Mouse (Mus musculus) stomach, embryonic 16.5 days (tissue): ENCODE results near the gene Tead3. TPM values are rescaled to one million over a fixed set of nuclear protein-coding genes. Genes with fewer than 3 reads are reported as not detected.
"Not testable (repeated sequence)": the region's sequence is repeated elsewhere in the genome, so short reads cannot be mapped to it uniquely, and the experiment has no call there.

Source experiments
- ATAC-seq: fragments of 200-750 bp; cut with Nextera tagmentation; 2 replicates; pipeline ENCODE4 v1.8.0; 2017; ENCODE audit warnings: moderate number of reproducible peaks, moderate TSS enrichment; ENCODE audit not compliant: insufficient read depth, low FRiP score
- H3K27ac ChIP-seq: fragments of 300-500 bp; sonication (generic); 2 replicates; pipeline ENCODE4 v1.5.1; 2014; ENCODE audit warnings: low read length
- H3K27me3 ChIP-seq: fragments of 300-500 bp; sonication (generic); 2 replicates; pipeline ENCODE4 v1.6.1; 2014; ENCODE audit warnings: low read length, control low read depth, mixed read lengths; ENCODE audit not compliant: control insufficient read depth, insufficient read depth
- H3K36me3 ChIP-seq: fragments of 300-500 bp; sonication (generic); 2 replicates; pipeline ENCODE4 v1.6.1; 2014; ENCODE audit warnings: low read length; ENCODE audit not compliant: control insufficient read depth, insufficient read depth
- H3K4me1 ChIP-seq: fragments of 300-500 bp; sonication (generic); 2 replicates; pipeline ENCODE4 v1.6.1; 2014; ENCODE audit warnings: low read length, control low read depth, mixed read lengths; ENCODE audit not compliant: control insufficient read depth, insufficient read depth
- H3K4me2 ChIP-seq: fragments of 300-500 bp; sonication (generic); 2 replicates; pipeline ENCODE4 v1.6.1; 2014; ENCODE audit warnings: low read depth, low read length, mixed read lengths
- H3K4me3 ChIP-seq: fragments of 300-500 bp; sonication (generic); replicated peaks from 2 replicates; pipeline ENCODE4 v1.5.1; 2014; ENCODE audit warnings: mild to moderate bottlenecking, low read length
- H3K9ac ChIP-seq: fragments of 300-500 bp; sonication (generic); 2 replicates; pipeline ENCODE4 v1.6.1; 2014; ENCODE audit warnings: low read length
- H3K9me3 ChIP-seq: fragments of 300-500 bp; sonication (generic); replicated peaks from 2 replicates; pipeline ENCODE4 v1.6.1; 2016; ENCODE audit warnings: low read length, control low read depth; ENCODE audit not compliant: control insufficient read depth
- WGBS: fragments of 180-500 bp; shearing (Covaris S2); extraction: QIAGEN DNeasy Blood & Tissue Kit; methylation state at CpG from one replicate; pipeline ENCODE4 v1.1.7; 2014; 5-methylcytosine and 5-hydroxymethylcytosine counted together
- polyA plus RNA-seq: library from polyadenylated mRNA; unstranded; fragments of >200 nt; fragmentation: Nextera tagmentation; extraction: Ambion mirVana; gene quantifications from 2 replicates; pipeline ENCODE4 v1.2.1, GENCODE M21; 2015

Gene Tead3
- polyA plus RNA-seq, 1 experiment from 2014 or later, result 11.8 TPM

GRCm38 (mm10) chr17:28362653-28363292 is 12.2 kb upstream of the Tead3 start:
- ATAC-seq, result no peak
- Histone ChIP-seq H3K4me3 (peak overlapping the region; percentile 40), H3K4me2 (peak overlapping the region; percentile 58), H3K9ac (peak overlapping the region; percentile 68), H3K36me3 (no peaks in the 10 kb centered on the region), H3K27ac (0 out of 2 replicates have a peak overlapping the region, but pooled peaks have one; percentile 33), H3K9me3 (no peaks in the 10 kb centered on the region), H3K4me1 (peaks cover 21% of the 10 kb centered on the region), H3K27me3 (peaks cover 21% of the 10 kb centered on the region)
- 4% methylated on average over 25 of the region's 25 CpGs for WGBS

- peaks cover 21% of the 10 kb centered on the region for H3K27me3 ChIP-seq
- H3K27ac ChIP-seq, result no peak overlapping the region
- peak overlapping the region; percentile 58 for H3K4me2 ChIP-seq
- no peaks in the 10 kb centered on the region for H3K36me3 ChIP-seq
- H3K9ac ChIP-seq, result peak overlapping the region; percentile 68
- ATAC-seq, result no peak
- H3K9me3 ChIP-seq, result no peaks in the 10 kb centered on the region
- H3K4me3 ChIP-seq, result peak overlapping the region; percentile 40
- H3K4me1 ChIP-seq, result peaks cover 21% of the 10 kb centered on the region
- 44% methylated on average over 11 of the region's 11 CpGs for WGBS
These were observed 11.5 kb upstream of the Tead3 start for GRCm38 (mm10) chr17:28361921-28362652.

GRCm38 (mm10) chr17:28360531-28361277 is 10.1 kb upstream of the Tead3 start:
- Histone ChIP-seq H3K9me3 (no peaks in the 10 kb centered on the region), H3K4me1 (peaks cover 21% of the 10 kb centered on the region), H3K4me2 (no peak overlapping the region), H3K27ac (no peak overlapping the region), H3K9ac (no peak overlapping the region), H3K4me3 (no peak overlapping the region), H3K36me3 (no peaks in the 10 kb centered on the region), H3K27me3 (peaks cover 21% of the 10 kb centered on the region)
- 69% methylated on average over 9 of the region's 9 CpGs for WGBS
- no peak for ATAC-seq

GRCm38 (mm10) chr17:28358576-28359261 is 8.1 kb upstream of the Tead3 start:
- H3K9me3 ChIP-seq, H3K27ac ChIP-seq, H3K4me2 ChIP-seq, ATAC-seq, H3K27me3 ChIP-seq, H3K36me3 ChIP-seq, H3K4me3 ChIP-seq, H3K9ac ChIP-seq: not testable (repeated sequence)
- 19% methylated on average over 24 of the region's 24 CpGs for WGBS
- peaks cover 11% of the 10 kb centered on the region for H3K4me1 ChIP-seq

GRCm38 (mm10) chr17:28355871-28356270 is 5.3 kb upstream of the Tead3 start:
- no peaks in the 10 kb centered on the region for H3K27me3 ChIP-seq
- H3K36me3 ChIP-seq, result no peaks in the 10 kb centered on the region
- H3K4me3 ChIP-seq, result no peak overlapping the region
- ATAC-seq, result no peak
- H3K9ac ChIP-seq, result no peak overlapping the region
- peaks cover 8% of the 10 kb centered on the region for H3K4me1 ChIP-seq
- no peak overlapping the region for H3K27ac ChIP-seq
- H3K4me2 ChIP-seq, result no peak overlapping the region
- WGBS, result 85% methylated on average over 12 of the region's 12 CpGs
- no peaks in the 10 kb centered on the region for H3K9me3 ChIP-seq

- H3K27ac ChIP-seq, result peak overlapping the region; percentile 100
- H3K4me1 ChIP-seq, result peaks cover 30% of the 10 kb centered on the region
- peak overlapping the region; percentile 91 for H3K9ac ChIP-seq
- WGBS, result 27% methylated on average over 11 of the region's 11 CpGs
- H3K36me3 ChIP-seq, result no peaks in the 10 kb centered on the region
- no peak for ATAC-seq
- no peaks in the 10 kb centered on the region for H3K9me3 ChIP-seq
- peak overlapping the region; percentile 70 for H3K4me2 ChIP-seq
- H3K27me3 ChIP-seq, result no peaks in the 10 kb centered on the region
- peak overlapping the region; percentile 89 for H3K4me3 ChIP-seq
These were observed 1.4 kb upstream of the Tead3 start for GRCm38 (mm10) chr17:28352018-28352417.

- 1% methylated on average over 28 of the region's 29 CpGs for WGBS
- Histone ChIP-seq H3K9me3 (no peaks in the 10 kb centered on the region), H3K27me3 (no peaks in the 10 kb centered on the region), H3K4me2 (peak overlapping the region; percentile 70), H3K4me1 (peaks cover 35% of the 10 kb centered on the region), H3K9ac (peak overlapping the region; percentile 91), H3K4me3 (peak overlapping the region; percentile 89), H3K36me3 (no peaks in the 10 kb centered on the region), H3K27ac (peak overlapping the region; percentile 100)
- no peak for ATAC-seq
These were observed 805 bp upstream of the Tead3 start for GRCm38 (mm10) chr17:28351353-28351890.

GRCm38 (mm10) chr17:28349901-28350465 is 634 bp downstream of the Tead3 start:
- Histone ChIP-seq H3K4me1 (peaks cover 50% of the 10 kb centered on the region), H3K9me3 (no peaks in the 10 kb centered on the region), H3K4me3 (peak overlapping the region; percentile 89), H3K27me3 (no peaks in the 10 kb centered on the region), H3K9ac (peak overlapping the region; percentile 91), H3K36me3 (no peaks in the 10 kb centered on the region), H3K4me2 (peak overlapping the region; percentile 70), H3K27ac (peak overlapping the region; percentile 99)
- WGBS, result under 1% methylated on average over 52 of the region's 54 CpGs
- peak; percentile 27 for ATAC-seq
